Mouse (Mus musculus) midbrain, embryonic 13.5 days (tissue): ENCODE results near the gene 4933416C03Rik. TPM values are rescaled to one million over a fixed set of nuclear protein-coding genes. Genes with fewer than 3 reads are reported as not detected.

Experiments
- ATAC-seq: fragments of 200-750 bp; cut with Nextera tagmentation; 2 replicates; pipeline ENCODE4 v1.8.0; 2017; ENCODE audit warnings: mild to moderate bottlenecking, moderate TSS enrichment, moderate library complexity
- H3K27ac ChIP-seq: fragments of 300-500 bp; sonication (generic); 2 replicates; pipeline ENCODE4 v1.5.1; 2015; ENCODE audit warnings: inconsistent platforms, mild to moderate bottlenecking, moderate library complexity
- H3K27me3 ChIP-seq: fragments of 300-500 bp; sonication (generic); 2 replicates; pipeline ENCODE4 v1.6.1; 2015; ENCODE audit warnings: mild to moderate bottlenecking, inconsistent platforms
- H3K36me3 ChIP-seq: fragments of 300-500 bp; sonication (generic); 2 replicates; pipeline ENCODE4 v1.6.1; 2015; ENCODE audit warnings: mild to moderate bottlenecking, inconsistent platforms
- H3K4me1 ChIP-seq: fragments of 300-500 bp; sonication (generic); replicated peaks from 2 replicates; pipeline ENCODE4 v1.6.1; 2015; ENCODE audit warnings: inconsistent platforms
- H3K4me2 ChIP-seq: fragments of 300-500 bp; sonication (generic); replicated peaks from 2 replicates; pipeline ENCODE4 v1.6.1; 2015; ENCODE audit warnings: moderate library complexity, mild to moderate bottlenecking, inconsistent platforms
- H3K4me3 ChIP-seq: fragments of 300-500 bp; sonication (generic); replicated peaks from 2 replicates; pipeline ENCODE4 v1.5.1; 2015; ENCODE audit warnings: mild to moderate bottlenecking, inconsistent platforms
- H3K9ac ChIP-seq: fragments of 300-500 bp; sonication (generic); replicated peaks from 2 replicates; pipeline ENCODE4 v1.6.1; 2015; ENCODE audit warnings: mild to moderate bottlenecking, inconsistent platforms
- H3K9me3 ChIP-seq: fragments of 300-500 bp; sonication (generic); 2 replicates; pipeline ENCODE4 v1.6.1; 2016; ENCODE audit warnings: mild to moderate bottlenecking, inconsistent platforms
- WGBS: fragments of 180-500 bp; shearing (Covaris S2); methylation state at CpG from one replicate; pipeline ENCODE4 v1.1.7; 2015; 5-methylcytosine and 5-hydroxymethylcytosine counted together
- polyA plus RNA-seq: library from polyadenylated mRNA; unstranded; fragments of >200 nt; fragmentation: Nextera tagmentation; extraction: Ambion mirVana; gene quantifications from 2 replicates; pipeline ENCODE4 v1.2.1, GENCODE M21; 2015

4933416C03Rik gene
- polyA plus RNA-seq, 1 experiment from 2014 or later = not detected

GRCm38 (mm10) chr10:116121463-116121862 lies 7.7 kb upstream of the 4933416C03Rik start:
- H3K27ac ChIP-seq = no peak overlapping the region
- no peak for ATAC-seq
- H3K4me2 ChIP-seq = no peak overlapping the region
- no peaks in the 10 kb centered on the region for H3K36me3 ChIP-seq
- H3K4me3 ChIP-seq = no peak overlapping the region
- no peaks in the 10 kb centered on the region for H3K4me1 ChIP-seq
- no peaks in the 10 kb centered on the region for H3K27me3 ChIP-seq
- H3K9ac ChIP-seq = no peak overlapping the region
- WGBS = 93% methylated on average over 2 of the region's 2 CpGs
- no peaks in the 10 kb centered on the region for H3K9me3 ChIP-seq

- 92% methylated on average over 8 of the region's 8 CpGs for WGBS
- no peak overlapping the region for H3K4me3 ChIP-seq
- no peak for ATAC-seq
Measured at GRCm38 (mm10) chr10:116117060-116117459, 3.3 kb upstream of the 4933416C03Rik start.

GRCm38 (mm10) chr10:116115881-116116677 lies 2.4 kb upstream of the 4933416C03Rik start:
- H3K36me3 ChIP-seq = no peaks in the 10 kb centered on the region
- no peaks in the 10 kb centered on the region for H3K27me3 ChIP-seq
- no peaks in the 10 kb centered on the region for H3K4me1 ChIP-seq
- ATAC-seq = no peak
- no peak overlapping the region for H3K27ac ChIP-seq
- no peak overlapping the region for H3K4me3 ChIP-seq
- H3K4me2 ChIP-seq = no peak overlapping the region
- no peaks in the 10 kb centered on the region for H3K9me3 ChIP-seq
- no peak overlapping the region for H3K9ac ChIP-seq
- 80% methylated on average over 4 of the region's 4 CpGs for WGBS

More at GRCm38 (mm10) chr10:116117060-116117459, 3.3 kb upstream of the 4933416C03Rik start:
- Histone ChIP-seq H3K9me3 (no peaks in the 10 kb centered on the region), H3K4me1 (no peaks in the 10 kb centered on the region), H3K27ac (no peak overlapping the region), H3K4me2 (no peak overlapping the region), H3K36me3 (no peaks in the 10 kb centered on the region), H3K27me3 (no peaks in the 10 kb centered on the region), H3K9ac (no peak overlapping the region)

- ATAC-seq = no peak
- no peak overlapping the region for H3K9ac ChIP-seq
- 96% methylated on average over 11 of the region's 11 CpGs for WGBS
- H3K4me2 ChIP-seq = no peak overlapping the region
- no peaks in the 10 kb centered on the region for H3K27me3 ChIP-seq
- no peak overlapping the region for H3K27ac ChIP-seq
- no peaks in the 10 kb centered on the region for H3K36me3 ChIP-seq
- H3K4me1 ChIP-seq = no peaks in the 10 kb centered on the region
- H3K9me3 ChIP-seq = no peaks in the 10 kb centered on the region
- H3K4me3 ChIP-seq = no peak overlapping the region
Measured at GRCm38 (mm10) chr10:116112868-116113267, 849 bp downstream of the 4933416C03Rik start.

- Histone ChIP-seq H3K9ac (no peak overlapping the region), H3K4me2 (no peak overlapping the region), H3K4me1 (no peaks in the 10 kb centered on the region), H3K4me3 (no peak overlapping the region), H3K27me3 (no peaks in the 10 kb centered on the region), H3K36me3 (no peaks in the 10 kb centered on the region), H3K9me3 (no peaks in the 10 kb centered on the region), H3K27ac (no peak overlapping the region)
- 94% methylated on average over 1 of the region's 1 CpGs for WGBS
- no peak for ATAC-seq
Measured at GRCm38 (mm10) chr10:116108730-116109129, 5.0 kb downstream of the 4933416C03Rik start.

GRCm38 (mm10) chr10:116108176-116108575 lies 5.5 kb downstream of the 4933416C03Rik start:
- H3K27ac ChIP-seq = no peak overlapping the region
- no peaks in the 10 kb centered on the region for H3K9me3 ChIP-seq
- H3K4me3 ChIP-seq = no peak overlapping the region
- H3K4me1 ChIP-seq = no peaks in the 10 kb centered on the region
- no peak for ATAC-seq
- H3K9ac ChIP-seq = no peak overlapping the region
- WGBS = 82% methylated on average over 4 of the region's 4 CpGs
- H3K27me3 ChIP-seq = no peaks in the 10 kb centered on the region
- no peak overlapping the region for H3K4me2 ChIP-seq
- H3K36me3 ChIP-seq = no peaks in the 10 kb centered on the region

- Histone ChIP-seq H3K27me3 (no peaks in the 10 kb centered on the region), H3K4me3 (no peak overlapping the region), H3K36me3 (no peaks in the 10 kb centered on the region), H3K27ac (no peak overlapping the region), H3K9me3 (no peaks in the 10 kb centered on the region), H3K4me2 (no peak overlapping the region), H3K4me1 (no peaks in the 10 kb centered on the region), H3K9ac (no peak overlapping the region)
- no peak for ATAC-seq
- WGBS = 92% methylated on average over 7 of the region's 7 CpGs
Measured at GRCm38 (mm10) chr10:116098470-116098869, 15.2 kb downstream of the 4933416C03Rik start.

- Histone ChIP-seq H3K27ac (no peak overlapping the region), H3K9me3 (no peaks in the 10 kb centered on the region), H3K4me2 (no peak overlapping the region), H3K36me3 (no peaks in the 10 kb centered on the region), H3K4me3 (no peak overlapping the region), H3K4me1 (no peaks in the 10 kb centered on the region), H3K9ac (no peak overlapping the region), H3K27me3 (no peaks in the 10 kb centered on the region)
- ATAC-seq = no peak
- 89% methylated on average over 13 of the region's 13 CpGs for WGBS
Measured at GRCm38 (mm10) chr10:116096466-116096865, 17.3 kb downstream of the 4933416C03Rik start.

GRCm38 (mm10) chr10:116083965-116084364 lies 29.8 kb downstream of the 4933416C03Rik start:
- H3K9ac ChIP-seq = no peak overlapping the region
- 22% methylated on average over 3 of the region's 3 CpGs for WGBS
- H3K4me2 ChIP-seq = no peak overlapping the region
- H3K4me1 ChIP-seq = no peaks in the 10 kb centered on the region
- no peaks in the 10 kb centered on the region for H3K36me3 ChIP-seq
- no peaks in the 10 kb centered on the region for H3K9me3 ChIP-seq
- H3K27ac ChIP-seq = no peak overlapping the region
- no peaks in the 10 kb centered on the region for H3K27me3 ChIP-seq
- H3K4me3 ChIP-seq = no peak overlapping the region
- no peak for ATAC-seq

- no peak for ATAC-seq
- Histone ChIP-seq H3K4me1 (no peaks in the 10 kb centered on the region), H3K36me3 (no peaks in the 10 kb centered on the region), H3K4me3 (no peak overlapping the region), H3K4me2 (no peak overlapping the region), H3K9ac (no peak overlapping the region), H3K27me3 (no peaks in the 10 kb centered on the region), H3K27ac (no peak overlapping the region), H3K9me3 (no peaks in the 10 kb centered on the region)
- WGBS = 95% methylated on average over 6 of the region's 6 CpGs
Measured at GRCm38 (mm10) chr10:116080841-116081240, 32.9 kb downstream of the 4933416C03Rik start.

- WGBS = 31% methylated on average over 7 of the region's 7 CpGs
- Histone ChIP-seq H3K4me3 (no peak overlapping the region), H3K27ac (no peak overlapping the region), H3K9ac (no peak overlapping the region), H3K9me3 (no peaks in the 10 kb centered on the region), H3K36me3 (no peaks in the 10 kb centered on the region), H3K4me2 (no peak overlapping the region), H3K27me3 (no peaks in the 10 kb centered on the region), H3K4me1 (no peaks in the 10 kb centered on the region)
- ATAC-seq = no peak
Measured at GRCm38 (mm10) chr10:116079396-116079795, 34.3 kb downstream of the 4933416C03Rik start.

- Histone ChIP-seq H3K9me3 (no peaks in the 10 kb centered on the region), H3K9ac (no peak overlapping the region), H3K4me3 (no peak overlapping the region), H3K4me2 (no peak overlapping the region), H3K27ac (no peak overlapping the region), H3K36me3 (no peaks in the 10 kb centered on the region), H3K27me3 (no peaks in the 10 kb centered on the region), H3K4me1 (no peaks in the 10 kb centered on the region)
- ATAC-seq = no peak; the same call in 1 of the 2 replicates
- 73% methylated on average over 5 of the region's 5 CpGs for WGBS
Measured at GRCm38 (mm10) chr10:116078636-116079035, 35.1 kb downstream of the 4933416C03Rik start.

- no peaks in the 10 kb centered on the region for H3K4me1 ChIP-seq
- no peak overlapping the region for H3K9ac ChIP-seq
- no peaks in the 10 kb centered on the region for H3K36me3 ChIP-seq
- H3K27me3 ChIP-seq = no peaks in the 10 kb centered on the region
- 88% methylated on average over 5 of the region's 5 CpGs for WGBS
- H3K4me3 ChIP-seq = no peak overlapping the region
- no peak overlapping the region for H3K4me2 ChIP-seq
- ATAC-seq = no peak
- no peak overlapping the region for H3K27ac ChIP-seq
- no peaks in the 10 kb centered on the region for H3K9me3 ChIP-seq
Measured at GRCm38 (mm10) chr10:116075954-116076353, 37.8 kb downstream of the 4933416C03Rik start.
